Mouse (Mus musculus) kidney, adult 2 months (tissue): ENCODE measurements around the gene Ints11.

Source experiments
- CTCF ChIP-seq: fragments of 200-500 bp; conservative IDR thresholded peaks from 2 replicates; pipeline ENCODE4 v1.5.1; 2011; ENCODE audit warnings: low read depth, mild to moderate bottlenecking, control low read depth, low read length, moderate library complexity, mixed read lengths; ENCODE audit not compliant: insufficient read depth, insufficient read length
- POLR2A ChIP-seq: fragments of 200-500 bp; IDR thresholded peaks from one replicate; pipeline ENCODE4 v1.6.1; 2011; ENCODE audit warnings: low read depth, low read length, control low read depth

GRCm38 (mm10) chr4:155906125-155906524 lies 36.8 kb downstream of the Ints11 start:
- TF ChIP-seq CTCF (no peak), POLR2A (no peak)
